Mouse (Mus musculus) embryonic stem cell, embryonic (primary cell): Measurements from ENCODE around the gene Tbc1d9b.

Experiments used
- CTCF ChIA-PET, 4 experiments: fragments of 300-600 bp in 2 of 4; fragments of 350-600 bp in 2 of 4; sonication (Branson Sonifier 250); formaldehyde crosslinking; loops; one replicate each; lab custom pipeline; 2022; ENCODE audit warnings: inconsistent platforms in 2 of 4; lab: Charles Lee
- POLR2A ChIA-PET, 4 experiments: fragments of 300-600 bp in 2 of 4; fragments of 350-600 bp in 2 of 4; sonication (Branson Sonifier 250); formaldehyde crosslinking; loops; one replicate each; lab custom pipeline; 2022; ENCODE audit warnings: antibody characterized with exemption in 4 of 4, inconsistent platforms in 1 of 4; lab: Charles Lee

Gene Tbc1d9b

DNA sequence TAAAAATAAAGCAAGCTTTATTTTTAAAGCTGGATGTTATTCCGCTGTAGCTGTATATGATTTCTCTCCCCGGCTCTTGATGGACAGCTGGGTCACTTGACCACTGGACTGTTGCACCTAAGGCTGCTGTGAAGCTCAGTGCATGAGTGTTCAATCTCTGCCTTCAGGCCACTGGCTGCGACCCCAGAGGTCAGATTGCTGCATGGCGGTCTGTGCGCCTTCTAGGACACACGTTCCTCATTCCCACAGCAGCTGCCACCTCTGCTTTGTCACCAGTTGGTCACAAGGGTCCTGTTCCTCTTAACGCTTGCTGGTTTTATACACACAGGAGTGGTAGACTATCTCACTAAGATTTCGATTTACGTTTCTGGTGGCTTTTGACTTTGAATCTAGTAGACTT lies 23.0 kb downstream of the Tbc1d9b start:
- ChIA-PET CTCF (interaction anchor here in 2 of 4 experiments (0.6 to 0.8 kb wide), 2 partner anchors 9 to 90 kb away, joined by 3 to 4 read pairs; no protein-coding TSS in a partner anchor), POLR2A (interaction anchor here (0.6 to 4.4 kb wide), 12 partner anchors 8 to 223 kb away, joined by 3 to 18 read pairs (median 3); partner anchors contain the start of gene Mrnip (in 1 of the 4))

DNA sequence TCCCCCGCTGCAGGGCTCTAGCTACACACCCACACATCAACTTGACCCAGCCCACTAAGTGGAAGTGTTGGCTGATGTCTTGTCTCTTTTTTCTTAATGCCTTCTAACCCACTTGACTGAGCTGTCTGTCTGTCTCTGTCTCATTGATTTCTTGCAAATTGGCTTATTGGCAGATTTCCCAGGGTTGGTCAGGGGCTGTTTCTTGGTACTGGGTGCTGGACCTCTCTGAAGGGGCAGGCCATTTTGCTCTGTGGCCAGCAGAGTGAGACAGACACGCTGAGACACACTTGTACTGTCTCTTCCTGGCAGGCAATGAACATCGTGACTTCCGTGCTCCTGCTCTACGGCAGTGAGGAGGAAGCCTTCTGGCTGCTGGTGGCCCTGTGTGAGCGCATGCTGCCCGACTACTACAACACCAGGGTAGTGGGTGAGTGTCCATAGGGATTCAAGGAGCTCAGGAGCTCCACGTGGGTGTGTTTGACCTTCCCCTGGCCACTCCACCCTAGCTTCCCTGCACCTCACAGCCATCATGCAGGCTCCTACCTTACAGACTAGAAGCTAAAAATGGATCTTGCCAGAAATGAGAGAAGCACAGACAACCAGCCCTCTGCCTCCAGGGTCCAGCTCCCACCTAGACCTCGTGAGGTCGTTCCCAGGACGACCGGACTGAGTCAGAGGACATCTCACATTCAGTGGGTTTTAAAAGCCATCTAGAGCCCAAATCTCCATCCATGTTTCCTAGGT lies 23.8 kb downstream of the Tbc1d9b start:
- POLR2A ChIA-PET: interaction anchor here (0.6 to 4.4 kb wide), 10 partner anchors 8 to 223 kb away, joined by 3 to 18 read pairs (median 3); partner anchors contain the start of genes Hnrnph1 (in 1 of the 4) and Mrnip (in 1 of the 4)
- CTCF ChIA-PET: interaction anchor here in 2 of 4 experiments (0.5 to 0.8 kb wide), 2 partner anchors 8 to 435 kb away, joined by 3 to 11 read pairs; no protein-coding TSS in a partner anchor

DNA sequence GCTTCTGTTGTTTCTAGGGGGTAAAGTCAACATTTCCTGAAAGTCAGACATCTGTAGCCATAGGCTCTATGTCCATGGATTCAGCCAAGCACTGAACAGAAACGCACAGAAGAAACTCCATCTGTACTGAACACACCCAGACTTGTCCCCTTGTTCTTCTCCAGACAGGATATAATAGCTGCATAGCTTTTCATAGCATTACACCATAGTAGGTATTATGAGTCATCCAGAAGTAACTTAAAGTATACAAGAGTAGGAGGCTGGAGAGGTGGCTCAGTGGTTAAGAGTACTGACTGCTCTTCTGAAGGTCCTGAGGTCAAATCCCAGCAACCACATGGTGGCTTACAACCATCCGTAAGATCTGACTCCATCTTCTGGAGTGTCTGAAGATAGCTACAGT lies 24.6 kb downstream of the Tbc1d9b start:
- ChIA-PET POLR2A (interaction anchor here in 1 of 4 experiments (0.7 kb wide), 1 partner anchor 132 kb away, joined by 3 read pairs; no protein-coding TSS in a partner anchor), CTCF (interaction anchor here in 1 of 4 experiments (0.6 kb wide), 1 partner anchor 799 kb away, joined by 11 read pairs; no protein-coding TSS in a partner anchor)

DNA sequence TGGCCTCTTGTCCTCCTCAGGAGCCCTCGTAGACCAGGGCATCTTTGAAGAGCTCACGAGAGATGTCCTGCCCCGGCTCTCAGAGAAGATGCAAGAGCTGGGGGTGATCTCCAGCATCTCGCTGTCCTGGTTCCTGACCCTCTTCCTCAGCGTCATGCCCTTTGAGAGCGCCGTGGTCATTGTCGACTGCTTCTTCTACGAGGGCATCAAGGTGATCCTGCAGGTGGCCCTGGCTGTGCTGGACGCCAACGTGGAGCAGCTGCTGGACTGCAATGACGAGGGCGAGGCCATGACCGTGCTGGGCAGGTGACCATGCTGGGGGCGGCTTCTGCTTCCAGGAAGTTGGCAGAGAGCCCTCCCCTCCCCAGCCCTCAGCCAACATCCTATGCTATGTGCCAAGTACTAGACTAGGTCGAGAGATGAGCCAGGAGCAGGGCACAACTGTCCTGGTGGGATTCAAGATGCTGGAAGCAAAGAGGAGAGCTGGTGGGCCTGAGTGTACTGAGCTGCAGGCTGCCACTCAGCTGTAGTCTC lies 25.6 kb downstream of the Tbc1d9b start:
- POLR2A ChIA-PET: interaction anchor here in 3 of 4 experiments (0.6 to 1.4 kb wide), 6 partner anchors 18 to 262 kb away, joined by 3 to 7 read pairs (median 5); partner anchors contain the start of gene Mrnip (in 1 of the 3)
- CTCF ChIA-PET: interaction anchor here in 1 of 4 experiments (1.2 kb wide), 1 partner anchor 26 kb away, joined by 3 read pairs; no protein-coding TSS in a partner anchor

DNA sequence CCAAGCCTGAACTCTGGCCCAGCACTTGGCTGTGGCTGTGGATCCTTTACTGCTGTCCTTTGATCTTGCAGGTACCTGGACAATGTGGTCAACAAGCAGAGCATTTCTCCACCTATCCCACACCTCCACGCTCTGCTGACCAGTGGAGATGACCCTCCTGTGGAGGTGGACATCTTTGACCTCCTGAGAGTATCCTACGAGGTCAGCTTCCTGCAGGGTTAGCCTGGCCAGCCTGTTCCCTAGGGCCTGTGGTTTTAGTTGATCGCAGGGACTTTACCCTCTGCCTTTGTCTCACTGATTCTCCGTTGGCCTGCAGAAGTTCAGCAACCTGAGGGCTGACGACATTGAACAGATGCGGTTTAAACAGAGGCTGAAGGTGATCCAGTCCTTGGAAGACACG lies 27.1 kb downstream of the Tbc1d9b start:
- ChIA-PET CTCF (no interaction called here), POLR2A (interaction anchor here in 1 of 4 experiments (0.9 kb wide), 1 partner anchor 45 kb away, joined by 4 read pairs; no protein-coding TSS in a partner anchor)

DNA sequence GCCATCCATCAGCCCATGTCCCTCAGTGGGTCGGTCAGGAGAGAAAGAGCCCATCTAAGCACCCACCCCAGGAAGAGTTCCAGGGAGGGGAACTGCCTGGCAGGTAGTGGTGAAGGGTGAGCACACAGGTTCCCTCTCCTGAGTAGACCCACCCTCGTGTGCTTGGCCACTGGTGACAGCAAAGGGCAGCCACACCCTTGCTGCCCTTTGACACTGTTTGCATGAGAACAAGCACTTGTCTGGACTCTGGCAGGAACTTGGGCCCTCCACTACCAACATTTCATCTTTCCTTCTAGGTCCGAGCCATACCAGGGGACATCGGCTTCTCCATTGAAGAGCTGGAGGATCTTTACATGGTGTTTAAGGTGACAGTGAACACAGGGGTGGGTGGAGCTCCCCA lies 28.2 kb downstream of the Tbc1d9b start:
- CTCF ChIA-PET: interaction anchor here in 1 of 4 experiments (1.2 kb wide), 1 partner anchor 195 kb away, joined by 3 read pairs; the partner anchor contains the start of gene Cby3
- POLR2A ChIA-PET: interaction anchor here in 2 of 4 experiments (0.7 to 5.9 kb wide), 7 partner anchors 8 to 55 kb away, joined by 3 to 49 read pairs (median 3); partner anchors contain the start of genes Mgat4b (in 1 of the 2) and Sqstm1 (in 1 of the 2)

DNA sequence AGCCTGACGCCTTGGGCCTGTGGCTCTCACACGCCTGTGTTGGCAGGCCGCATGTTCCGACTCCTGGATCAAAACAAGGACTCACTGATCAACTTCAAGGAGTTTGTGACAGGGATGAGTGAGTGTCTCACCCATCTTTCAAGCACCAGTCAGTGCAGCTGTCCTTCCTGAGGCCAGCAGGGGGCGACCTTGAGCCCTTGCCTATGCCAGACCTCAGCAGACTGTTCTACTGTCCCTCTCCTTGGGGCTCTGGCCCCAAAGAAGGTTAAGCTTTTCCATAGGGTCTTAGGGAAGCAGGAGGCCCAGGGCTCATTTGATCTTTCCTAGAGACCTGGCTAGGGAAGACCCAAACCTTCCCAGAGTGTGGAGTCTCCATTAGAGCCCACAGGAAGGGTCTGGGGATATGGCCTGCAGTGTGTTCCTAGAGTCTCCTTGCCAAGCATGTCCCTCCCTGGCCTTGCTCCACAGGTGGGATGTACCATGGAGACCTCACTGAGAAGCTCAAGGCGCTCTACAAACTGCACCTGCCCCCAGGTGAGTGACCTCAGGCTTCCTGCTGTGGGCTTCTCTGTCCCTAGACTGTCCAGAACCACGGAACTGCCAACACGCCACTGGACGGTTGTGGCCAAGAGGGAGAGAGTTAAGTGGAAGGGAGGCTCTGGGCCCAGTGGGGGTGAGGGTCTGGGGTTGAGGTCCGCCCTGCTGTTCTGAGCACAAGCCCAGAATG lies 30.5 kb downstream of the Tbc1d9b start:
- ChIA-PET POLR2A (interaction anchor here (0.6 to 5.9 kb wide), 22 partner anchors 8 to 216 kb away, joined by 3 to 49 read pairs (median 4); partner anchors contain the start of genes Mrnip (in 3 of the 4), Mgat4b (in 2 of the 4) and Sqstm1 (in 2 of the 4)), CTCF (interaction anchor here (0.6 to 2.3 kb wide), 37 partner anchors 9 to 509 kb away, joined by 3 to 10 read pairs (median 4); partner anchors contain the start of genes Cby3 (in 2 of the 4), Mrnip (in 2 of the 4) and Hnrnph1 (in 1 of the 4))

DNA sequence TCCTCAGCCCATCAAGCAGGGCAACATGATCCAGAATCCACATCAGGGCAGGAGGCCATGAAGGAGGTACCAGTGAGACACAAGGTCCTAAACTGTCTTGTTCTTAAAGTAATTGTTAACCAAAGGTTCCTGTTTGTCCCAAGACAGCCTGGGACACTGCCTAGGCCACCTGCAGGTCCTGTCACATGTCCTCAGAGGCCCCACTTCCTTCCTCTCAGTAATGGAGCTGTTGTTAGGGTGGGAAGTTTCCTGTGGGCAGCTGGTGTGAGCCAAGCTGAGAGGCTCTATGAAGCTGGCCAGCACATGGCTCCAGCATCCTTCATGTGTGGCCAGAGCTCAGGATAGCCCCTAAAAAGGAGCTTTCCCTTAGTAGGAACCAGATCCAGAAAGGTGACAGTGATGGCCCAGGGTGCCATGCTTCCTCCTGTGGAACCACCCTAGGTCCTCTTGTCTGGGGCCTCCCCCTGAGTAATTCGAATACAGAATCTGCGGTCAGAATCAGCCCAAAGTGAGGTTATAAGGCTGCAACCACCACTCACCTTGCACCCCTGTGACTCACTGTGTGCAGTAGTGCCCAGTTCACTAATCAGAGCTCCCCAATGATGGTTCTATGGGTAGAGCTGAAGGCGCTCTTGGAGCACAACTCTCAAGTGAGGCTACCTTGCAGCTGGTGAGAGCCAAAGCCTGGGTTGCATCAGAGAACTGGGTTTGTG lies 31.3 kb downstream of the Tbc1d9b start:
- CTCF ChIA-PET: interaction anchor here (0.7 to 2.3 kb wide), 24 partner anchors 10 to 510 kb away, joined by 3 to 10 read pairs (median 6); partner anchors contain the start of genes Mrnip (in 2 of the 4) and Hnrnph1 (in 1 of the 4)
- POLR2A ChIA-PET: interaction anchor here (0.5 to 5.9 kb wide), 26 partner anchors 9 to 276 kb away, joined by 3 to 49 read pairs (median 4); partner anchors contain the start of genes Mrnip (in 3 of the 4), Mgat4b (in 2 of the 4) and Sqstm1 (in 2 of the 4)

DNA sequence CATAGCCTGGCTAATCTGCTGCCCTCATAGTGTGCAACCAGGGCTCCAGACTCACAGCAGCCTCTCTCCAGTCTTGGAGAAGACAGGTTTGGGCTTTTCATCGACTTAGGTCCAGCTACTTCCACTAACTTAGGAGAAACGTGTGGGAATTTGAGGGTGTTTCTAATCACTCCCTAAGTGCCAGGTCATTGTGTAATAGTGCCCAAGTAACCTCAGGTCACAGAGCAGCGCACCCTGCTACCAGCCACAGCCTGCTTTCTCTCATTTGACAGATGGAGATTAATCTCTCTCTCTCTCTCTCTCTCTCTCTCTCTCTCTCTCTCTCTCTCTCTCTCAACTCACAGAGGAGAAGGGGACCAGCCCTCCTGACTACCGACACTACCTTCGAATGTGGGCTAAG lies 37.2 kb downstream of the Tbc1d9b start:
- ChIA-PET POLR2A (interaction anchor here in 1 of 4 experiments (0.7 kb wide), 1 partner anchor 697 kb away, joined by 5 read pairs; no protein-coding TSS in a partner anchor), CTCF (no interaction called here)

DNA sequence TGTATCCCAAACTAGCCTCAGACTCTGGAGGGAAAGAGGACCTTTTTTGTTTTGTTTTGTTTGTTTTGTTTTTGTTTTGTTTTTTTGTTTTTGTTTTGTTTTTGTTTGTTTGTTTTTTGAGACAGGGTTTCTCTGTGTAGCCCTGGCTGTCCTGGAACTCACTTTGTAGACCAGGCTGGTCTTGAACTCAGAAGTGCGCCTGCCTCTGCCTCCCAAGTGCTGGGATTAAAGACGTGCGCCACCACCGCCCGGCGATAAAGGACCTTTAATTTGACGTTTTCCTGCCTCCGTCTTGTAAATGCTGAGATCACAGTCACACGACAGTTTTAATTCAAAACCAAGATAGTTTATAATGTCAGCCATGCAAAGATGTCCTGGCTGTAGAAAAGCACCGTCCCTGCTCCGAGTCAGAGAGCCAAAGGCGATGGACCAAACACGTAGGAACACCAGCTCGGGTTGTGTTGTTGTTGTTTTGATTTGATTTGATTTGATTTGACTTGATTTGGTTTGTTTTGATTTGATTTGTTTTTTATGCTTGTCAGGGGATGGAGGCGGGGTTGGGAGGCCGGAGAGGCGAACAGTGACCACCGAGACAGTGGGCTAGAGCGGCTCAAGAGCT lies 43.0 kb downstream of the Tbc1d9b start, which contains the start of gene Mrnip:
Gene Mrnip, plus strand, starts transcription at position 334 of the 619 bp plus-strand sequence.
- ChIA-PET POLR2A (interaction anchor here (0.7 to 34.0 kb wide), 78 partner anchors 9 to 1357 kb away, joined by 3 to 742 read pairs (median 4); partner anchors contain the start of genes Canx (in 3 of the 4), Hnrnph1 (in 3 of the 4), Mgat4b (in 3 of the 4) and Sqstm1 (in 3 of the 4)), CTCF (interaction anchor here (0.6 to 1.6 kb wide), 15 partner anchors 9 to 187 kb away, joined by 3 to 10 read pairs (median 3); partner anchors contain the start of genes Mgat4b (in 1 of the 4) and Sqstm1 (in 1 of the 4))

DNA sequence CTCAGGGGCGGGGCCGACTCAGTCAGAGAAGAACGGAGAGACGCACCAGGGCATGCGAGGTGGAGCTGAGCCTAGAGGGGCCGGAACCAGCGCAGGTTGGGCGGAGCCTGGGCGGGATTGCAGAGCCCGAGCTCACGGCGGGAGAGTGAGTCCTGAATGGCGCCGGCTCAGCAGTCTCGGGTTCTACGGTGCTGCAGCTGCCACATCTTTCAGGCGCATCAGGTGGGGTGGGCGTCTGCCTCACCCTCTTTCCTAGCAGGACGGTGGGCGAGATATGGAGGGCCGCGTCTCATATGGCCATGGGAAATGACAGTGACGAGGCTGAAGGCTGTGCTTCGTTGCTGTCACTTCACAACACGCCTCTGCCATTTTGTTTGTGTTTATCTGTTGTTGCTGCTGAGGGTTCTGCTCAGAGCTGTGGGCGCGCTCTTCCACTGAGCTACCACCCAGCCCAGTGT lies 43.6 kb downstream of the Tbc1d9b start:
- ChIA-PET POLR2A (interaction anchor here (0.7 to 34.0 kb wide), 82 partner anchors 9 to 1375 kb away, joined by 3 to 742 read pairs (median 4); partner anchors contain the start of genes Canx (in 3 of the 4), Hnrnph1 (in 3 of the 4), Mgat4b (in 3 of the 4) and Sqstm1 (in 3 of the 4)), CTCF (interaction anchor here (0.5 to 1.6 kb wide), 16 partner anchors 10 to 398 kb away, joined by 3 to 10 read pairs (median 3); partner anchors contain the start of genes Mgat4b (in 1 of the 4) and Sqstm1 (in 1 of the 4))

DNA sequence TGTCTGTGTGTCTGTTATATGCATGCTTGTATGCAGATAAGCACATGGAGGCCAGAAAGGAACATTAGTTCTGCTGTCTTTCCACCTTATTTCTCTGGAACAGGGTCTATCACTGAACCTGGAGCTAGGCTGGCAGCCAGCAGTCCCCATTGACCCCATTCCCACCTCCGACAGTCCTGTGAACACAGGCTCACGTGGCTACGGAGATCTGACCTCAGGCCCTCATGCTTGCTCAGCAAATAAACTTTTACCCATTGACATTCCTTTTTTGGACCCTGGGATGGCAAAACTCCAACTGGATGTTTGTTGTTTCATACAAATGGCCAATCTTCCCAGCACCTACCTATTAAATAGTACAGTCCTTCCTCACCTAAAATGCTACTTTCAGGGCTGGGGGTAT lies 45.2 kb downstream of the Tbc1d9b start:
- CTCF ChIA-PET: no interaction called here
- POLR2A ChIA-PET: interaction anchor here in 3 of 4 experiments (0.8 to 34.0 kb wide), 8 partner anchors 13 to 116 kb away, joined by 3 to 742 read pairs (median 42); partner anchors contain the start of genes Mgat4b (in 2 of the 3), Sqstm1 (in 2 of the 3) and Maml1 (in 1 of the 3)

DNA sequence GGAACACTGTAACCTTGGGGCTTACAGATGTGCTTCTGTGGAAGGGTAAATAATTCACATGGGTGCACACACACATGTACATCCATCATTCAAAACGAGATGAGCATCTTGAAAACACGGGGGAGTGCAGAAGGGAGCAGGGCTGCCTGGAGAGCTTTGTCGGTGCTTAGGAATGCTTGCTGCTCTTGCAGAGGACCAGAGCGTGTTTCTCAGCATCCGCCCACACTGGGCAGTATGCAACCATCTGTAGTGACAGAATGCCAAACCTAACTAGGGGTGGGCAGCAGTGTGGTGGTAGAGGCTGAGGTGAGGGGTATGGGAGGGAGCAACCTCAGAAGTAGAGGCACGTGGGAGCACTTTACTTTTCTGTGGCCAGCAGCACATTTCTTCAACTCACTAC lies 45.9 kb downstream of the Tbc1d9b start:
- CTCF ChIA-PET: no interaction called here
- POLR2A ChIA-PET: interaction anchor here in 2 of 4 experiments (1.5 to 34.0 kb wide), 7 partner anchors 12 to 89 kb away, joined by 3 to 742 read pairs (median 52); partner anchors contain the start of genes Mgat4b (in 2 of the 2) and Sqstm1 (in 2 of the 2)

DNA sequence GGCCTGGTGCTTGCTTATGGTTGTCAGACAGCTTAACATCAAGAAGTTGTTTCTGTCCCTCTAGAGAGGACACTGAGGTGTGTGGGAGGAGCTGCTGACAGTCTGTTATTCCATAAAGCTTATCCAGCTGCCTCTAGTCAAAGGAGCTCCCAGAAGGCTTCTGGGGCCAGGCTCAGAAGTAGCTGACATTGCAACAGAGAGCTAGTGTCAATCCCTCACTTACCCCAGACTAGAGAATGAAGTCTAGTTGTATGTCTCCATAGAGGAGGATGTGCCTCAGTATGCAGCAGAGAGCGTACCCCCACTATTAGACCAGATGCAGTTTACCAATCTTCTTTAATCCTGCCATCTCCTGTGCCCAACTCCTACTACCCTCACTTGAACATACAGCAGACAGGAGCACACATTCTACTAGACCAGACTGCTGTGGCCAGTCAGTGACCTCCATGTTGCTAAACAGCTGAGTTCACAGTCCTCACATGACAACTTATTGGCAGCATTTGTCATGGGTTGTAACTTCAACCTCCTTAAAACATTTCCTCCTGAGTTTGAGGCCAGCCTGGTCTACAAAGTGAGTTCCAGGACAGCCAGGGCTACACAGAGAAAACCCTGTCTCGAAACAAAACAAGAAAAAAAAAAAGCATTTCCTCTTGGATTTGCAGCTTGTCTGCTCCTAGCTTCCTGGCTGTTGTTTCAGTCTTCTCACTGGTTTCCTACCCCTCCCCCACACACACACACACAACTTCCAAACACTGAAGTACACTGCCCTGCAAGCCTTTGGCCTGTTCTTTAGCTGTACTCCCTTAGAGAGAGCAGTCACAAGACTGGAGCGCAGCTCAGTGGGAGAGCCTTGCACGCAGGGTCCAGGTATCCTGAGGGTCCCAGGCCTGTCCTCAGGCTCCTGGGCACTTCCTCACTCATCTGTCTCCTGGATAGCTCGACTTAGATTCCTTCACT lies 47.6 kb downstream of the Tbc1d9b start:
- POLR2A ChIA-PET: interaction anchor here in 3 of 4 experiments (0.6 to 34.0 kb wide), 21 partner anchors 9 to 736 kb away, joined by 3 to 742 read pairs (median 5); partner anchors contain the start of genes Mgat4b (in 2 of the 3) and Sqstm1 (in 2 of the 3)
- CTCF ChIA-PET: interaction anchor here in 2 of 4 experiments (0.9 to 1.3 kb wide), 2 partner anchors 17 to 47 kb away, joined by 3 to 4 read pairs; no protein-coding TSS in a partner anchor
